Mouse (Mus musculus): Measurements from ENCODE around the gene Naa25. TPM values are rescaled to one million over a fixed set of nuclear protein-coding genes. Genes with fewer than 3 reads are reported as not detected.

Gene Naa25
- polyA plus RNA-seq, 1 experiment from 2014 or later = 36.3 TPM

- ChIA-PET POLR2A (interaction anchor here (0.9 to 2.1 kb wide), 4 partner anchors 22 to 30 kb away, joined by 3 to 11 read pairs (median 4); no protein-coding TSS in a partner anchor), CTCF (interaction anchor here (1.2 kb wide), 2 partner anchors 26 to 27 kb away, joined by 4 to 7 read pairs; no protein-coding TSS in a partner anchor)
- in situ Hi-C loops (cut with MboI; ENCODE audit: low pct_unique_long_range_greater_than_20kb) = no loop called here
- TF ChIP-seq CTCF (IDR thresholded peaks at IDR 0.05) = no peak
- no peak for DNase-seq (ENCODE audit: low read depth, low spot score)
- ATAC-seq = no peak
- no peaks in the 10 kb centered on the region for H3K27me3 ChIP-seq
These were observed 53.5 kb downstream of the Naa25 start for GRCm38 (mm10) chr5:121451203-121451602.

DNA sequence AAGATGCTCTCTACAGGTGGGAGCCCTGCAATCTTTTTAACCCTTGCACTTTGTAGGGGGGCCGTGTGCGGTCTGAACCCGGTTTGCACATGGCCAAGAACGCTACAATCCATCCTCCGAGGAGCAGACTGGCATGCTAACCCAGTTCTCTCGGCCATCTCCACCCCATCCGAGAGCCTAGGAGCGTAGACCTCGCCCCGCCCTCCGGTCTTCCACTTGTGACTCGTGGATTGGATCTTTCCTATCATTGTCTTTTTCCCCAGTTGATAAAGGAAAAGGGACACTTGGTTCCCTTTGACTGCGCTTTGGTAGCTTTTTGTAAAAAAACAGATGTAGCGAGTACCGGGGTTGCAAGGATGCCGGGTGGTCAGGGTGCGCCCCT lies 53.9 kb downstream of the Naa25 start, which contains the start of gene Tmem116:
Gene Tmem116 (plus strand): TSS at position 250 of the 382 bp plus-strand sequence.
- CTCF ChIA-PET = no interaction called here
- ATAC-seq = peak; percentile 49
- DNase-seq (ENCODE audit: low read depth, low spot score) = no peak
- H3K27me3 ChIP-seq = no peaks in the 10 kb centered on the region
- TF ChIP-seq CTCF (IDR thresholded peaks at IDR 0.05) = no peak
- in situ Hi-C loops (cut with MboI; ENCODE audit: low pct_unique_long_range_greater_than_20kb) = no loop called here
- POLR2A ChIA-PET = interaction anchor here (0.9 to 2.1 kb wide), 4 partner anchors 22 to 29 kb away, joined by 3 to 11 read pairs (median 4); no protein-coding TSS in a partner anchor

DNA sequence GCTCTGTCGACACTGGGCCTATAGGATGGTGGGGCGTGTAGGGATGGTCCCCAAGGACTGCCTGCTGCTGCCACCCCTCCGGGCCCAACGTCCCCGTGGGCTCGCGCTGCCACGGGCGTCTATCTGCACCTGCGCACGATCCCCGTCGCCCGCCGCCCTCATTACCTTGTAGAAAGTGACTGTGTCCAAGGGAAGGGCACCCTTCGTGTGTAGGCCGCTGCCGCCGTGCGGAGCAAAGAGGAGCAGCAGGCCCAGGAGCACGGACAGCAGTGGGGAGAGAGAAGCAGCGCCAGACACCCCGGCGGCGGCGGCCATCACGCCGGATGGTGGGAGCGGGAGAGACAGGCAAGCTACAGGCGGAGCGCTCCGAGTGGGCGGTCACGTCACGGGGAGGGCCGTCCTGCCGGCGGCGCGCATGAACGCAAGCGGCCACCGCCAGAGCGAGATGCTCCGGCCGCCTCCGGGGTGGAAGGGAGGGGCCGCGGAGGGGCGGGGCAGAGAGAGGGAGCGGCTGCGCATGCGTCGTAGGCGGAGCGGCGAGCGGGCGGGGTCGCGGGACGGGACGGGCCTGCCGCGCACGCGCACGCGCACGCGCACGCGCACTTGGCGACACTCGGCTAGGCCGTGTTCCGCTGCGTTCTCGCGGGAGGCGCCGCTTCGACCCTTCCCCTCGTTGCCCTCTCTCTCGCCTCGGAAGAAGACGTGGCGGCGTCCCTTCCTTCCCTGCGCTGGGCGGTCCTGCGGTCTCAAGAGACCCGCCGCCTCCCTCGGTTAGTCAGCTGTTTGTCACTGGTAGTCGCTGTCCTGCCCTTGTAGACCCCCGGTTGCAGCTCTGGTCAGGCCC lies 54.5 kb downstream of the Naa25 start, which contains the start of gene Erp29:
Gene Erp29 (minus strand): TSS at position 481 of the 844 bp plus-strand sequence.
- DNase-seq (ENCODE audit: low read depth, low spot score) (peak; percentile 84), ATAC-seq (peak; percentile 85)
- CTCF ChIA-PET = interaction anchor here (1.0 kb wide), 2 partner anchors 18 to 22 kb away, joined by 3 read pairs; no protein-coding TSS in a partner anchor
- H3K27me3 ChIP-seq = no peaks in the 10 kb centered on the region
- POLR2A ChIA-PET = interaction anchor here (0.7 to 2.1 kb wide), 7 partner anchors 13 to 29 kb away, joined by 3 to 11 read pairs (median 4); no protein-coding TSS in a partner anchor
- in situ Hi-C loops (cut with MboI; ENCODE audit: low pct_unique_long_range_greater_than_20kb) = no loop called here
- no peak for TF ChIP-seq CTCF (IDR thresholded peaks at IDR 0.05)

DNA sequence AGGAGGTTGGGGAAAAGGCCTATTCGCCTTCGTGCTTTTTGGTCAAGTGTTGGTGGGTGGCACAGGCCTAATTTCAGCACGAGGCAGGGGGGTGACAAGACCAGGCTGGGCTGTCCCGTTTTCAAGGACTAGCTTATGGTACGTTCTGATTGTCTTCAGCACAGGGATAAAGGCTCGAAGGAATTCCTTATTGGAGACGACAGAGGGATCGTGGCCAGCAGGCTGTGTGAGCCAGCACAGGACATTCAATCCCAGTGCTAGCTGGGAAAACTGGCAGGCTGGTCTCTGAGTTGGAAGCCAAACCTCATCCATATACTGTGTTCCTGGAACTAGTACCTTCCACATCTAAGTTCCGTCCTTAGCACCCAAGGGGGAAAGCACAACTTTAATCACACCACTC lies 55.2 kb downstream of the Naa25 start:
- ATAC-seq (no peak), DNase-seq (ENCODE audit: low read depth, low spot score) (no peak)
- POLR2A ChIA-PET = interaction anchor here (0.7 to 2.1 kb wide), 3 partner anchors 13 to 24 kb away, joined by 3 to 11 read pairs (median 3); no protein-coding TSS in a partner anchor
- in situ Hi-C loops (cut with MboI; ENCODE audit: low pct_unique_long_range_greater_than_20kb) = no loop called here
- CTCF ChIA-PET = interaction anchor here (1.0 to 1.4 kb wide), 3 partner anchors 17 to 25 kb away, joined by 3 to 8 read pairs (median 3); no protein-coding TSS in a partner anchor
- TF ChIP-seq CTCF (IDR thresholded peaks at IDR 0.05) = no peak
- no peaks in the 10 kb centered on the region for H3K27me3 ChIP-seq

GRCm38 (mm10) chr5:121453743-121454502 lies 56.2 kb downstream of the Naa25 start:
- DNase-seq (ENCODE audit: low read depth, low spot score) (no peak), ATAC-seq (no peak)
- no peak for TF ChIP-seq CTCF (IDR thresholded peaks at IDR 0.05)
- H3K27me3 ChIP-seq = no peaks in the 10 kb centered on the region
- in situ Hi-C loops (cut with MboI; ENCODE audit: low pct_unique_long_range_greater_than_20kb) = no loop called here
- ChIA-PET POLR2A (no interaction called here), CTCF (interaction anchor here (1.4 kb wide), 1 partner anchor 24 kb away, joined by 8 read pairs; no protein-coding TSS in a partner anchor)

DNA sequence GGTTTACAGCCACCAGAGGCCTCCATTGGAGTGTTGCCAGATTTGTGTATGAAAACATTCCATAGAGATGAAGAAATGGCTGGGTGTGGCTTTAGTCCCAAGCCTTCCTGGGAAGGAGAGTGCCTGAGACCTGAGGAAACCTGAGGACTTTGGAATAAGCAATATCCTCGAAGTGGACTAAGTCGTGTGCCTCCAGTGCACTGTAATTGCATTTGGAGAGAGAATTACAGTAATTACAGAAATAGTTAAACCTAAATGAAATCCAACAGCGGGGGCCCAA lies 56.7 kb downstream of the Naa25 start:
- in situ Hi-C loops (cut with MboI; ENCODE audit: low pct_unique_long_range_greater_than_20kb) = no loop called here
- ATAC-seq (no peak), DNase-seq (ENCODE audit: low read depth, low spot score) (no peak)
- TF ChIP-seq CTCF (IDR thresholded peaks at IDR 0.05) = no peak
- H3K27me3 ChIP-seq = no peaks in the 10 kb centered on the region
- POLR2A ChIA-PET = no interaction called here
- CTCF ChIA-PET = no interaction called here

- ATAC-seq (no peak), DNase-seq (ENCODE audit: low read depth, low spot score) (no peak)
- POLR2A ChIA-PET = interaction anchor here (0.6 kb wide), 1 partner anchor 10 kb away, joined by 3 read pairs; no protein-coding TSS in a partner anchor
- in situ Hi-C loops (cut with MboI; ENCODE audit: low pct_unique_long_range_greater_than_20kb) = no loop called here
- no peak for TF ChIP-seq CTCF (IDR thresholded peaks at IDR 0.05)
- CTCF ChIA-PET = interaction anchor here (2.7 kb wide), 1 partner anchor 22 kb away, joined by 8 read pairs; no protein-coding TSS in a partner anchor
- H3K27me3 ChIP-seq = no peaks in the 10 kb centered on the region
These were observed 58.0 kb downstream of the Naa25 start for GRCm38 (mm10) chr5:121455510-121456265.

DNA sequence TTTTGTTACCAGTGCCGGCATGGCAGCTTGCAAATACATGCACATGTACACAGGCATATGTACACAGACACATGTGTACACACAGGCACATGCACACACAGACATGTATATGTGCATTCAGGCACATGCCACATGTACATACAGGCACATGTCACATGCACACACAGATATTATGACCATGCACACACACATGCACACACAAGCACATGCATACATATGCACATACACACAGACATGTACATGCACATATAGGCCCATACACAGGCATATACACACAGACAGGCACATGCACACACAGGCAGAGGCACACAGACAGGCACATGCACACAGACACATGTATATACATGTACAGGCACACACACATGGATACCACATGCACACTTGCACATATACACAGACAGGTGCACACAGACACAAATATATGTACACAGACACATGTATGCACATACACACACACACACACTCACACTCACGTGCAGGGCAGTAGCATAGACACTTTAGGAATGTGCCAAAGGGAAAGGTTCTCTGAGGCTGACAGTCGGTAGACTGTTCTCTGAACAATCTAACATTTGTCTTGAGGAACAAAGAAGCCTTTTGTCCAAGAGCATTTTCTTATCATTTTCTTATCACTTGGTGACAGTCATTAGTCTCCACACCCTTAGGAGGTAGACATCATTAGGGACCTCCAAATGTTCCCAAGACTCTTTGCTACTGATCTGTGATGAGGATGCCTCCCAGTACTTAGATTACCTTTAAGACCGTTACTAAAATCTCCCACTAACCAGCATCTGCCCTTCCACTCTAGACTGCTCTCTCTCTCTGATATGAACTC lies 63.8 kb downstream of the Naa25 start:
- CTCF ChIA-PET = no interaction called here
- DNase-seq (ENCODE audit: low read depth, low spot score) (no peak), ATAC-seq (no peak)
- POLR2A ChIA-PET = interaction anchor here (1.1 to 1.6 kb wide), 2 partner anchors 11 to 12 kb away, joined by 3 read pairs; no protein-coding TSS in a partner anchor
- H3K27me3 ChIP-seq = no peaks in the 10 kb centered on the region
- in situ Hi-C loops (cut with MboI; ENCODE audit: low pct_unique_long_range_greater_than_20kb) = no loop called here
- TF ChIP-seq CTCF (IDR thresholded peaks at IDR 0.05) = no peak

DNA sequence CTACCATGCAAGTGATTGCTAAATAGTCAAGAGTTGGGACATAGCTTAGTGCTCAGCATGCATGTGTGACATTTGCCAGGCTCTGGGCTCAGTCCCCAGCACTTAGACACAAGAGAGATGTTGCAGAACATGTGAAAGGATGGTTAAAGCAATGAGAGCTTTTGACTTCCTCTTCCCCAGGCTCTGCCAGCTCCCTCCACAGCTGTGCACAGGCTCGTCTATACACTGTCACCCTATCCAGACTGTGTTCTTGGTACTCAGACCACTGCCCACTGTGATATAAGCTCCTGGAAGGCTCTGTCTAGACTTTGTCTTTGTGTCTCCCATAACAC lies 64.4 kb downstream of the Naa25 start:
- no peak for ATAC-seq
- ChIA-PET CTCF (no interaction called here), POLR2A (interaction anchor here (1.1 to 1.6 kb wide), 2 partner anchors 10 to 11 kb away, joined by 3 read pairs; no protein-coding TSS in a partner anchor)
- H3K27me3 ChIP-seq = no peaks in the 10 kb centered on the region
- no peak for DNase-seq (ENCODE audit: low read depth, low spot score)
- no peak for TF ChIP-seq CTCF (IDR thresholded peaks at IDR 0.05)
- in situ Hi-C loops (cut with MboI; ENCODE audit: low pct_unique_long_range_greater_than_20kb) = no loop called here
